Mouse (Mus musculus): Measurements from ENCODE around the gene Gm49336. TPM values are rescaled to one million over a fixed set of nuclear protein-coding genes. Genes with fewer than 3 reads are reported as not detected.

Gm49336 gene
- 61.0 and 62.6 TPM in 2 replicates for polyA plus RNA-seq (2016; fragmentation: Nextera tagmentation; extraction: Ambion mirVana)

GRCm38 (mm10) chr14:60251281-60252003, at the start of gene Gm49336, which contains the start of gene Nupl1:
Gene Gm49336, minus strand, starts transcription at chr14:60251507.
Gene Nupl1, minus strand, starts transcription at chr14:60251431.
- Histone ChIP-seq H3K27me3 (ENCODE audit: low read depth, poor library complexity, severe bottlenecking) (no peaks in the 10 kb centered on the region), H3K4me1 (peaks cover 27% of the 10 kb centered on the region), H3K4me3 (peak within 1 kb of the TSS; percentile 94), H3K27ac (replicated peaks) (peak within 1 kb of the TSS; percentile 96), H3K9me3 (replicated peaks) (no peaks in the 10 kb centered on the region), H3K36me3 (peaks cover 11% of the 10 kb centered on the region)
- peak; percentile 97 for DNase-seq (ENCODE audit: low spot score)
- WGBS, result under 1% methylated on average over 62 of the region's 62 CpGs

- no peak for DNase-seq (ENCODE audit: low spot score)
- Histone ChIP-seq H3K27ac (replicated peaks) (no peak overlapping the region), H3K9me3 (replicated peaks) (no peaks in the 10 kb centered on the region), H3K36me3 (peaks cover 29% of the 10 kb centered on the region), H3K4me1 (peaks cover 12% of the 10 kb centered on the region), H3K4me3 (no peak overlapping the region), H3K27me3 (ENCODE audit: low read depth, poor library complexity, severe bottlenecking) (no peaks in the 10 kb centered on the region)
- WGBS, result 78% methylated on average over 6 of the region's 6 CpGs
Observed at GRCm38 (mm10) chr14:60301024-60301423, 49.7 kb upstream of the Gm49336 start.

DNA sequence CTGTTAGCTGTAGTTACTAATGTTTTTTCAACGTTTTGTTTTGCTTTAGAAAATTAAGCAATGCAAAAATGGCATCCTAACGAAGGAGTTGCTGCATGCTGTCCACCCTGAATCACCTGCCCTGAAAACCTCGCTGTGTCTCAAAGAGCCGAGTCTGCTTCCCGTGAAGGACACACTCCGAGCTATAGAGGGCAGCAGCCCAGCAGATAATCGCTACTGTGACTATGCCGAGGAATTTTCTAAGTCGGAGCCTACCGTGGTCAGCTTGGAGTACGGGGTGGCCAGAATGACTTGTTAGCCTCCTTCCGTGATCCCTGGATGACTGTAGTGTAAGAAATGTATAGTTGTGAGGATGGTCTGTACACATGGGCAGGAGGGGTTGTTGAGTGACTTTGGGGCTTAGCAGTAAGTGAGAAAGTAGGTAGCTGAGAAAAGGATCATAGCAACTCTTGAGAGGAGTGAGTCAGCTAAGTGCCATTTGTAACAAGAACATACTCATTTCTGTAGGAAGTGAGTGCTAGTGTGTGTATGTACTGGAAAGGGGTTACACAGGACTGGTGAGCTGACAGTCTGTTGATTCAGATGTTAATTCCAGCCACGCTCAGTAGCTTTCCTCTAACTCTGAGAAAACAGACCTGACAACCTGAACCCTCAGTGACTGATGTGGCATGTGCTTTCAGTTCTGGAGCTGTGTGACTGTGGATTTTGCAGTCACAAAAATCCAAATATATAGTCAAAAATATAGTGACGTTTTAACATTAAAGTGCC, 49.1 kb upstream of the Gm49336 start:
- Histone ChIP-seq H3K27ac (replicated peaks) (0 out of 2 replicates have a peak overlapping the region, but pooled peaks have one; percentile 29), H3K27me3 (ENCODE audit: low read depth, poor library complexity, severe bottlenecking) (no peaks in the 10 kb centered on the region), H3K9me3 (replicated peaks) (no peaks in the 10 kb centered on the region), H3K4me1 (peaks cover 12% of the 10 kb centered on the region), H3K4me3 (no peak overlapping the region), H3K36me3 (peaks cover 29% of the 10 kb centered on the region)
- 67% methylated on average over 14 of the region's 14 CpGs for WGBS
- no peak for DNase-seq (ENCODE audit: low spot score)

DNA sequence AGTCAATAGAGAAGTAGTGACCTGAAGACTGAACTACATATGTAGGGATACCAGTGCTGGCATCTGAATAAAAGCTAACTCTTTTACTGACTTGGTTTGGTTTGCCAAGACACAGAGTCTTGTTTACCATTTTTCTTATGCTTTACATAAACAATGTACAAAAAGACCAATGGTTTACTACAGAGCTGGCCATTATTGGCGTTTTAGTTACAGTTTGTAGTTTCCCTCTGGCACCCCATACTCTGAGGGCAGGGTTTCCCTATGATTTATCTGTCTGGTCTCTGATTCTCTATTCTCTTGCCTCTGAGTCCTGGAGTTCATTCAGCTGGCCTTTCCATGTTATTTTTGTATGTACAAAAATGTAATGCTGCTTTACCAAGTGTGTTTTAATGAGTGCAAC, 44.2 kb upstream of the Gm49336 start:
- Histone ChIP-seq H3K36me3 (peaks cover 20% of the 10 kb centered on the region), H3K9me3 (replicated peaks) (no peaks in the 10 kb centered on the region), H3K4me3 (no peak overlapping the region), H3K4me1 (peaks cover 3% of the 10 kb centered on the region; the same call in 1 of the 2 replicates), H3K27me3 (ENCODE audit: low read depth, poor library complexity, severe bottlenecking) (no peaks in the 10 kb centered on the region), H3K27ac (replicated peaks) (no peak overlapping the region)
- DNase-seq (ENCODE audit: low spot score), result no peak
- WGBS, result 94% methylated on average over 1 of the region's 1 CpGs

DNA sequence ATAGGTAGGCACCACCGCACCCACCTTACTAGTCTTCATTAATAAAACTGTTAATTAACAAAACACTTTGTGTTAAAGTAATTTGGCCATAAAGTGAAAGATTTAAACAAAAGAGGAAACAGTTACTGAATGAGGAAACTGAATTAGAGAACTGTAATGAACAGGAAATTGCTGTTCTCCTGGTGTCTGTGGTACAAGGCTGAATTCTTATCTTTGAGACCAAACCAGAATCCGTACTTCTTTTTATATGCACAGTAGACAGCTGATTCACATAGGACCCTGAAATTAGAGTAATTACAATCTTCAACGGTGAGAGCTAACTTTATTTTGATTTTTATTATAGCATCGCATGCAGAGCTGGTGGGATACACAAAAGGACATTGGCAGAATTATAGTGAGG, 39.1 kb upstream of the Gm49336 start:
- Histone ChIP-seq H3K4me3 (no peak overlapping the region), H3K27ac (replicated peaks) (no peak overlapping the region)
- 90% methylated on average over 4 of the region's 4 CpGs for WGBS

GRCm38 (mm10) chr14:60286194-60286863, 35.0 kb upstream of the Gm49336 start:
- Histone ChIP-seq H3K9me3 (replicated peaks) (no peaks in the 10 kb centered on the region), H3K27me3 (ENCODE audit: low read depth, poor library complexity, severe bottlenecking) (no peaks in the 10 kb centered on the region), H3K4me1 (no peaks in the 10 kb centered on the region), H3K36me3 (peaks cover 26% of the 10 kb centered on the region), H3K4me3 (no peak overlapping the region), H3K27ac (replicated peaks) (no peak overlapping the region)
- no peak for DNase-seq (ENCODE audit: low spot score)
- WGBS, result 89% methylated on average over 7 of the region's 7 CpGs

More for the DNA sequence above, 39.1 kb upstream of the Gm49336 start:
- DNase-seq (ENCODE audit: low spot score), result no peak
- peaks cover 23% of the 10 kb centered on the region for H3K36me3 ChIP-seq
- H3K27me3 ChIP-seq (ENCODE audit: low read depth, poor library complexity, severe bottlenecking), result no peaks in the 10 kb centered on the region
- H3K9me3 ChIP-seq (replicated peaks), result no peaks in the 10 kb centered on the region
- no peaks in the 10 kb centered on the region for H3K4me1 ChIP-seq

DNA sequence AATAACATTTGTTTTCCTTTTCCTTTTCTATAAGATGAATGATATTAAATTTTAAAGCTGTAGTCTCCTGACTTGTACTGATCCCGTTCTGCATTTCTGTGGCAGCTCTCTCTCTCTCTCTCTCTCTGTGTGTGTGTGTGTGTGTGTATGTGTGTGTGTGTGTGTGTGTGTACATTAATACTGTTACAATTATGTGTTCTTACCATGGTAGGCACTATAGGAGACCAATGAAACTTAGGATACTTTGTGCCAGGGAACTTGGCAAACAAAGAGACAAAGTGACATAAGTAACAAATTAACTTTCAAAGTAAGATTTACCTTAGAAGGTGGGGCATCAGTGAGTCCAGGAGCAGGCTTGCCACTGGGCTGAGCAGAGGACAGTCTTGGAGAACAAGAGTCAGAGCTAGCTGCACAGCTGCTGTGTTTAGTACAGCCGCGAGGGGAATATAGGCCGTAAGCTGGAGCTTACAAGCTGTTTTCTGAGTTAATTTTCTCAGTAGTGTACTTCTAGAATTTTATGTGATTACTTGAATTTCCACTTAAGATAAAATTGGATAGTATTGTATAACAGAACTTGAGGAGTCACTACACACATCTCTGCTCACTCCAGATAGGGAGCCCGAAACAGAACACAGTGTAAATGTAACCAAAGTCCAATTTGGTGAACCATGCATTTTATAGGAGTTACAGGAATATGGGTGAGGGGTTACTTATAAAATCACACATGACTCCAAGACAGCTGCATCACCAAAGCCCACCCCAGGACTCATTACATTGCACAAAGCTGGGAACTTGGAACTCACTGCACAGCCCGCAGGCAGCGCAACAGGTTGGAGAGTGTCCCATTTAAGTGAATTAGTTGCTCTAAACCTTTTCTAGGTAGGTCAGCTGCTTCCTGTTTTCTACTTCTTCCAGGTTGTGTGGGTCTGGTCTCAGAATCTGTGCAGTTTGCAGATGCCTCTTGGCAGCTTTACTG, 24.3 kb upstream of the Gm49336 start:
- no peak for DNase-seq (ENCODE audit: low spot score)
- Histone ChIP-seq H3K36me3 (no peaks in the 10 kb centered on the region), H3K27me3 (ENCODE audit: low read depth, poor library complexity, severe bottlenecking) (no peaks in the 10 kb centered on the region), H3K9me3 (replicated peaks) (no peaks in the 10 kb centered on the region), H3K4me1 (no peaks in the 10 kb centered on the region), H3K4me3 (no peak overlapping the region), H3K27ac (replicated peaks) (no peak overlapping the region)
- WGBS, result 93% methylated on average over 7 of the region's 7 CpGs

DNA sequence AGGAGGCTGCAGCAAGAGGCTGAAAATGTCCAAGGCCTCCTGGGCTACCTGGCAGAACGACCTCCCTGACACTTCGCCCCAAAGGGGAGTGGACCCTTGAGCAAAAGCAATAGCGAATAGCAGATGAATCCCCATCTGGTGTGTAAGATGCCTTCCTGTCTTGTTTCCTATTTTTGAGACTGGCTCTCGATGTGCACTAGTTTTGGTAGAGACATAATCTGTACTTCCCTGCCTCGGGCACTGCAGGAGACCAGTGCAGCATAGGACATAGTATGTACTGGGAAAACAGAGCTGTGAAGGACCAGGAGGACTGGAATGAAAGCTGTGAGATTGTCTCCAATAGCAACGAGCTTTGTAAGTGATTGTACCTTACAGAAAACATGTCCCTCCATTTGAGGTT, 22.0 kb upstream of the Gm49336 start:
- no peaks in the 10 kb centered on the region for H3K36me3 ChIP-seq
- H3K27ac ChIP-seq (replicated peaks), result no peak overlapping the region
- no peak for DNase-seq (ENCODE audit: low spot score)
- WGBS, result 83% methylated on average over 6 of the region's 6 CpGs
- H3K27me3 ChIP-seq (ENCODE audit: low read depth, poor library complexity, severe bottlenecking), result no peaks in the 10 kb centered on the region
- no peaks in the 10 kb centered on the region for H3K4me1 ChIP-seq
- H3K4me3 ChIP-seq, result no peak overlapping the region
- no peaks in the 10 kb centered on the region for H3K9me3 ChIP-seq (replicated peaks)

- 89% methylated on average over 6 of the region's 6 CpGs for WGBS
- Histone ChIP-seq H3K36me3 (no peaks in the 10 kb centered on the region), H3K9me3 (replicated peaks) (no peaks in the 10 kb centered on the region), H3K27me3 (ENCODE audit: low read depth, poor library complexity, severe bottlenecking) (no peaks in the 10 kb centered on the region), H3K4me1 (peaks cover 17% of the 10 kb centered on the region), H3K4me3 (no peak overlapping the region), H3K27ac (replicated peaks) (no peak overlapping the region)
- DNase-seq (ENCODE audit: low spot score), result no peak
Observed at GRCm38 (mm10) chr14:60269333-60269732, 18.0 kb upstream of the Gm49336 start.

GRCm38 (mm10) chr14:60264990-60265876, 13.9 kb upstream of the Gm49336 start, which contains the start of gene Mtmr6:
Gene Mtmr6, plus strand, starts transcription at chr14:60265228.
- under 1% methylated on average over 51 of the region's 51 CpGs for WGBS
- peak; percentile 97 for DNase-seq (ENCODE audit: low spot score)
- H3K9me3 ChIP-seq (replicated peaks), result no peaks in the 10 kb centered on the region

GRCm38 (mm10) chr14:60262316-60262715, 11.0 kb upstream of the Gm49336 start:
- no peak for DNase-seq (ENCODE audit: low spot score)
- Histone ChIP-seq H3K36me3 (no peaks in the 10 kb centered on the region), H3K4me3 (no peak overlapping the region), H3K27me3 (ENCODE audit: low read depth, poor library complexity, severe bottlenecking) (no peaks in the 10 kb centered on the region), H3K4me1 (peaks cover 22% of the 10 kb centered on the region), H3K27ac (replicated peaks) (no peak overlapping the region), H3K9me3 (replicated peaks) (no peaks in the 10 kb centered on the region)
- WGBS, result 80% methylated on average over 7 of the region's 7 CpGs

More at GRCm38 (mm10) chr14:60264990-60265876, 13.9 kb upstream of the Gm49336 start, which contains the start of gene Mtmr6:
- H3K4me3 ChIP-seq, result peak within 1 kb of the TSS; percentile 92
- H3K27me3 ChIP-seq (ENCODE audit: low read depth, poor library complexity, severe bottlenecking), result no peaks in the 10 kb centered on the region
- peaks cover 22% of the 10 kb centered on the region for H3K4me1 ChIP-seq
- no peaks in the 10 kb centered on the region for H3K36me3 ChIP-seq
- peak within 1 kb of the TSS; percentile 87 for H3K27ac ChIP-seq (replicated peaks)

All from midbrain, embryonic 10.5 days (tissue).